Mouse (Mus musculus) lung, postnatal 0 days (tissue): ENCODE results near the gene Pced1b.

Experiments used
- CTCF ChIP-seq: IDR thresholded peaks from 2 replicates; pipeline ENCODE4 v1.5.1; 2016; ENCODE audit warnings: antibody characterized with exemption, mild to moderate bottlenecking
- EP300 ChIP-seq: IDR thresholded peaks from 2 replicates; pipeline ENCODE4 v1.6.1; 2016; ENCODE audit warnings: antibody characterized with exemption, mild to moderate bottlenecking, control low read depth

DNA sequence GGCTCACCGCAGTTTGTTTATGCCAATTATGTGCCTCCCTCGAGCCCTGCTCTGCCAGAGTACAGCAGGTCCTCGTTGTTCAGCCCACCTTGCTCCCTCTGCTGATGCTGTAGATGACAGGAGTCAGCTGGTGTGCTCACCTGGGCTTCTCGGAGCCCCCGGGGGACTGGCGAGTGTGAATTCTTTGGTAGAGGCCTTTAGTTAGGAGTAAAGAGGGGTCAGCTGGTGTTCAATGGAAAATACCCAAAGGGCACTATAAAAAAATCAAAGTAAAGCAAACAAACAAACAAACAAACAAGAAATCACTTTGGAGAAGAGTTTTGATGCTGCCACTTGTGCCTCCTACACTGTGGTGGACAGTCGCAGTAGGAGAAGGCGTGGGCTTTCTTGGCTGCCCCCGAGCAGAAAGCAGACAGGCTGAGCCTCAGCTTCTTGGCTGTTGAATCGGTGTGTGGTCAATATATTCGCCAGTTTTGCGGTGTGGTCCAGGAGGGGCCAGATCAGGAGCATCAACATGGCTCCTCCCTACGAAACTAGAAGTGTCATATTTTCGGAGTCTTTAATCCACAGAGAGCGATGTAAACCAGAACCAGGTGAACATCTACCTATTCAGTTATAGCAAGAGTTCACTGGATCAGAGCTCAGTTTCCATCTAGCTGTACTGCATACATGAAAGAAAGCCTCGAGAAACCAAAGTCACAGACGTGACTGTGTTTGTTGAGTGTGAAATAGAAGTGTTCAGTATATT, 11.8 kb downstream of the Pced1b start:
- TF ChIP-seq CTCF, result no peak
- no peak for TF ChIP-seq EP300
